Mouse (Mus musculus): ENCODE data around the gene Palm. TPM values are rescaled to one million over a fixed set of nuclear protein-coding genes. Genes with fewer than 3 reads are reported as not detected.

Palm gene
- polyA plus RNA-seq, 1 experiment from 2014 or later, result 190 TPM

DNA sequence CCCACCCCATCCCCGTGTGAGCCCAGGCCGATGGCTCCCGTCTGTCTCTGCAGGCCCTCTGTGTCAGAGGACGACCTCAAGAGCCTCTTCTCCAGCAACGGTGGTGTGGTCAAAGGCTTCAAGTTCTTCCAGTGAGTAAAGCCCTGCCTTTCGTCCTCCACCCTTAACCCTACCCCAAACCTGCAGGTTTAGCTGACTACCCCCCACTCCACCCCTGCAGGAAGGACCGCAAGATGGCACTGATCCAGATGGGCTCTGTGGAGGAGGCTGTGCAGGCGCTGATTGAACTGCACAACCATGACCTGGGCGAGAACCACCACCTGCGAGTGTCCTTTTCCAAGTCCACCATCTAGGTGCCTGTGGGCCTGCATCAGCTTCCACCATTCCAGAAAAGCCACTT lies 69.6 kb downstream of the Palm start:
- Histone ChIP-seq H3K27me3 (ENCODE audit: insufficient read depth, low read length) (no peaks in the 10 kb centered on the region), H3K9me3 (ENCODE audit: low read length) (no peaks in the 10 kb centered on the region), H3K4me1 (ENCODE audit: insufficient read depth, low read length) (peaks cover 48% of the 10 kb centered on the region), H3K9ac (replicated peaks; ENCODE audit: low read length) (no peak overlapping the region), H3K27ac (ENCODE audit: low read length) (no peak overlapping the region), H3K36me3 (ENCODE audit: insufficient read depth, low read length) (peaks cover 70% of the 10 kb centered on the region), H3K4me2 (replicated peaks; ENCODE audit: low read depth, low read length) (no peak overlapping the region), H3K4me3 (ENCODE audit: low read length) (no peak overlapping the region)
- ATAC-seq (ENCODE audit: low FRiP score, low TSS enrichment), result no peak
- WGBS, result 56% methylated on average over 10 of the region's 10 CpGs

DNA sequence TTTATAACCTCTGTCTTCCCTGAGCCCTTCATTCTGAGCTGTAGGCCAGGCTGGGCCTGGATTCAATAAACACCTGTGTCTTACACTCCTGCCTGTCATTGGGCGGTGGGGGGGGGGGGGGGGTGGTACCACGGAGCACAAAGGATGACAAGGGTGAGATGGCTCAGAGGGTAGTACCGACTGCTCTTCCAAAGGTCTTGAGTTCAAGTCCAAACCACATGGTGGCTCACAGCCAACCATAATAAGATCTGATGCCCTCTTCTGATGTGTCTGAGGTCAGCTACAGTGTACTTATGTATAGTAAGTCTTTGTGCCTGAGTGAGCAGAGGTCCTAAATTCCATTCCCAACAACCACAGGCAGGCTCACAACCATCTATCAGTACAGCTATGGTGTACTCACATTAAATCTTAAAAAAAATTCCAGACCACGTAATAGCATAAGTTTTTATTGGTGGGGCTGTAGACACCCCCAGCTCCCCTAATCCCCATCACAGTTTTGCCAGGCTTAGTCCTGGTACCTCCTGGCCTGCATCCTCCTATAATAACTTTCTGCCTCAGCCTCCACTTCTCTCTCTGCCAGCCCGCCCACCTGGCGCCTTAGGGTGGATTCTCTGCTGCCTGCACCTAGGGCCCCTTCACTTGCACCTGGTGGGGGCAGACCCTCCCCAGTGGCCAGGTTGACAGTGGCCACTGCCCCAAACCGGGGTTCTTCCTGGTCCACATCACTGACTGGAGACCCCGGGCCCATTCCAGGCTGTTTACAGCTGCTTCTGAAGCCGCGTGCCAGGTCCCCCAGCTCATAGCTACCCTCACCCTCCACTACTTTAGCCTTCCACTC lies 71.2 kb downstream of the Palm start:
- Histone ChIP-seq H3K4me1 (ENCODE audit: insufficient read depth, low read length) (peaks cover 32% of the 10 kb centered on the region), H3K4me2 (replicated peaks; ENCODE audit: low read depth, low read length) (no peak overlapping the region), H3K9me3 (ENCODE audit: low read length) (no peaks in the 10 kb centered on the region), H3K4me3 (ENCODE audit: low read length) (no peak overlapping the region), H3K9ac (replicated peaks; ENCODE audit: low read length) (0 out of 2 replicates have a peak overlapping the region, but pooled peaks have one; percentile 11), H3K27ac (ENCODE audit: low read length) (0 out of 2 replicates have a peak overlapping the region, but pooled peaks have one; percentile 29), H3K27me3 (ENCODE audit: insufficient read depth, low read length) (no peaks in the 10 kb centered on the region), H3K36me3 (ENCODE audit: insufficient read depth, low read length) (peaks cover 59% of the 10 kb centered on the region)
- WGBS, result 43% methylated on average over 10 of the region's 10 CpGs
- ATAC-seq (ENCODE audit: low FRiP score, low TSS enrichment), result peak; percentile 21

DNA sequence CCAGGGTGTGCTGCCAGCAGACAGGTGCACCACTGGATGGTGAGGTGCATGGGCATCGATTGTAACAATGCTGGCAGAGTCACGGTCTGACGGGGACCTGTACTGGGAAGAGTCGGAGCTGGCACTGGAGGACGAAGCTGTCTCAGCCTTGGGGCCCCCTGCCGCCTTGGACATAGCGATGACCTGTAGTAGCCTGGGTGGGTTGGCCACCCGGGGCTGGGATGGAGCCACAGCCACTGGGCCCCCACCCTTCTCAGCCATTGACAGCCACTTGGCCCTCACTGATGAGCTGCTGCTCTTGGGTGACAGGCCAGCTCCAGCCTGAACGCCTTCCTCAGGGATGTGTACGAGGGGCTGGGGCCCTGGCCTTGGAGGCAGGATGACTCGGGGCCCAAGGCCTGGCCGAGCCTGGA lies 71.8 kb downstream of the Palm start:
- WGBS, result 54% methylated on average over 12 of the region's 12 CpGs

GRCm38 (mm10) chr10:79865801-79866295 lies 72.5 kb downstream of the Palm start:
- no peak; the same call in 1 of the 2 replicates for ATAC-seq (ENCODE audit: low FRiP score, low TSS enrichment)
- Histone ChIP-seq H3K27ac (ENCODE audit: low read length) (no peak overlapping the region), H3K9ac (replicated peaks; ENCODE audit: low read length) (no peak overlapping the region), H3K27me3 (ENCODE audit: insufficient read depth, low read length) (no peaks in the 10 kb centered on the region), H3K36me3 (ENCODE audit: insufficient read depth, low read length) (peaks cover 47% of the 10 kb centered on the region), H3K4me2 (replicated peaks; ENCODE audit: low read depth, low read length) (no peak overlapping the region), H3K9me3 (ENCODE audit: low read length) (no peaks in the 10 kb centered on the region), H3K4me1 (ENCODE audit: insufficient read depth, low read length) (peaks cover 19% of the 10 kb centered on the region), H3K4me3 (ENCODE audit: low read length) (no peak overlapping the region)
- 67% methylated on average over 19 of the region's 19 CpGs for WGBS

More for the DNA sequence above, 71.8 kb downstream of the Palm start:
- H3K4me1 ChIP-seq (ENCODE audit: insufficient read depth, low read length), result peaks cover 26% of the 10 kb centered on the region
- no peaks in the 10 kb centered on the region for H3K9me3 ChIP-seq (ENCODE audit: low read length)
- no peaks in the 10 kb centered on the region for H3K27me3 ChIP-seq (ENCODE audit: insufficient read depth, low read length)
- H3K4me2 ChIP-seq (replicated peaks; ENCODE audit: low read depth, low read length), result no peak overlapping the region
- no peak overlapping the region for H3K4me3 ChIP-seq (ENCODE audit: low read length)
- ATAC-seq (ENCODE audit: low FRiP score, low TSS enrichment), result peak; percentile 23
- peaks cover 53% of the 10 kb centered on the region for H3K36me3 ChIP-seq (ENCODE audit: insufficient read depth, low read length)
- 0 out of 2 replicates have a peak overlapping the region, but pooled peaks have one; percentile 11 for H3K9ac ChIP-seq (replicated peaks; ENCODE audit: low read length)
- no peak overlapping the region for H3K27ac ChIP-seq (ENCODE audit: low read length)

DNA sequence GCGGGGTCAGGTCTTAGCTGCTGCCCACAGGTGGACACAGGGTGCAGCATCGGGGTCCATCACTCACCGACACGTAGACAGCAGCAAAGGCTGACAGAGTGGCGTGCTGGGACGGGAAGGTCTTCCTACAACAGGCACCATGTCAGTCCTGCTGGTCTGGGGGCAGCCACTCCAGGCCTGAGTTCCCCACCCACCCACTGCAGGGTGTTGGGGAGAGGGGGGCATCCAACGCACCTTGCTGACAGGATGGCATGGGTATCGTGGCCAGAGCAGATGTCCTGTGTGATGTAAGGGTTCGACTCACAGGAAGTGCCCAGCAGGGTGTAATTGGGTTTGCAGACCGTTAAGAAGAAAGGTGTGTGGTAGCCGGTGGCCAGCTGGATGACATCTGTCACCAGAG lies 73.2 kb downstream of the Palm start:
- Histone ChIP-seq H3K9me3 (ENCODE audit: low read length) (no peaks in the 10 kb centered on the region), H3K27ac (ENCODE audit: low read length) (no peak overlapping the region), H3K4me2 (replicated peaks; ENCODE audit: low read depth, low read length) (no peak overlapping the region), H3K27me3 (ENCODE audit: insufficient read depth, low read length) (no peaks in the 10 kb centered on the region), H3K9ac (replicated peaks; ENCODE audit: low read length) (no peak overlapping the region), H3K4me3 (ENCODE audit: low read length) (no peak overlapping the region), H3K36me3 (ENCODE audit: insufficient read depth, low read length) (peaks cover 45% of the 10 kb centered on the region), H3K4me1 (ENCODE audit: insufficient read depth, low read length) (peaks cover 12% of the 10 kb centered on the region; the same call in 1 of the 2 replicates)
- no peak for ATAC-seq (ENCODE audit: low FRiP score, low TSS enrichment)
- WGBS, result 78% methylated on average over 11 of the region's 11 CpGs

Small RNA genes lying within 50 kb of the gene (microRNA-seq; reads per million reads assigned to microRNA genes)
- gene Mir6910, result not detected

Other genes with a start within 250 kb of the Palm start
- gene Mier2, start 238.4 kb upstream of the Palm start, polyA plus RNA-seq (2015; fragmentation: Nextera tagmentation; extraction: Ambion mirVana), result 56.2 and 60.1 TPM in 2 replicates
- not detected in 2 replicates for gene Theg, start 206.2 kb upstream of the Palm start, polyA plus RNA-seq (2015; fragmentation: Nextera tagmentation; extraction: Ambion mirVana)
- gene C2cd4c, start 179.5 kb upstream of the Palm start, polyA plus RNA-seq (2015; fragmentation: Nextera tagmentation; extraction: Ambion mirVana), result 0.04 TPM in 2 replicates
- gene Shc2, start 155.7 kb upstream of the Palm start, polyA plus RNA-seq (2015; fragmentation: Nextera tagmentation; extraction: Ambion mirVana), result 5.3 and 9.0 TPM in 2 replicates
- not detected in 2 replicates for gene Odf3l2, start 147.8 kb upstream of the Palm start, polyA plus RNA-seq (2015; fragmentation: Nextera tagmentation; extraction: Ambion mirVana)
- gene Madcam1, start 129.0 kb upstream of the Palm start, polyA plus RNA-seq (2015; fragmentation: Nextera tagmentation; extraction: Ambion mirVana), result 2.3 and 2.5 TPM in 2 replicates
- gene Tpgs1, start 124.2 kb upstream of the Palm start, polyA plus RNA-seq (2015; fragmentation: Nextera tagmentation; extraction: Ambion mirVana), result 84.2 and 87.0 TPM in 2 replicates
- 81.2 and 92.3 TPM in 2 replicates for gene Cdc34, start 111.4 kb upstream of the Palm start, polyA plus RNA-seq (2015; fragmentation: Nextera tagmentation; extraction: Ambion mirVana)
- 0.75 and 0.81 TPM in 2 replicates for gene Gzmm, start 104.6 kb upstream of the Palm start, polyA plus RNA-seq (2015; fragmentation: Nextera tagmentation; extraction: Ambion mirVana)
- gene Bsg, start 89.1 kb upstream of the Palm start, polyA plus RNA-seq (2015; fragmentation: Nextera tagmentation; extraction: Ambion mirVana), result 954 and 1,048 TPM in 2 replicates
- gene Hcn2, start 76.9 kb upstream of the Palm start, polyA plus RNA-seq (2015; fragmentation: Nextera tagmentation; extraction: Ambion mirVana), result 0.05 and 0.12 TPM in 2 replicates
- 60.9 and 63.8 TPM in 2 replicates for gene Polrmt, start 47.0 kb upstream of the Palm start, polyA plus RNA-seq (2015; fragmentation: Nextera tagmentation; extraction: Ambion mirVana)
- gene Fgf22, start 38.5 kb upstream of the Palm start, polyA plus RNA-seq (2015; fragmentation: Nextera tagmentation; extraction: Ambion mirVana), result 0.14 and 0.39 TPM in 2 replicates
- gene Rnf126, start 26.6 kb upstream of the Palm start, polyA plus RNA-seq (2015; fragmentation: Nextera tagmentation; extraction: Ambion mirVana), result 66.4 and 77.0 TPM in 2 replicates
- gene Fstl3, start 16.3 kb upstream of the Palm start, polyA plus RNA-seq (2015; fragmentation: Nextera tagmentation; extraction: Ambion mirVana), result 23.9 and 26.4 TPM in 2 replicates
- gene Prss57, start 2.6 kb upstream of the Palm start, polyA plus RNA-seq (2015; fragmentation: Nextera tagmentation; extraction: Ambion mirVana), result not detected in 2 replicates
- 18.2 and 18.5 TPM in 2 replicates for gene Misp, start 27.4 kb downstream of the Palm start, polyA plus RNA-seq (2015; fragmentation: Nextera tagmentation; extraction: Ambion mirVana)
- gene Ptbp1, start 60.9 kb downstream of the Palm start, polyA plus RNA-seq (2015; fragmentation: Nextera tagmentation; extraction: Ambion mirVana), result 431 and 491 TPM in 2 replicates
- gene Prtn3, start 80.9 kb downstream of the Palm start, polyA plus RNA-seq (2015; fragmentation: Nextera tagmentation; extraction: Ambion mirVana), result 7.9 and 8.2 TPM in 2 replicates
- gene Plppr3, start 81.1 kb downstream of the Palm start, polyA plus RNA-seq (2015; fragmentation: Nextera tagmentation; extraction: Ambion mirVana), result 72.7 and 78.6 TPM in 2 replicates
- gene Elane, start 92.7 kb downstream of the Palm start, polyA plus RNA-seq (2015; fragmentation: Nextera tagmentation; extraction: Ambion mirVana), result 0.60 and 0.76 TPM in 2 replicates
- not detected in 2 replicates for gene Cfd, start 97.3 kb downstream of the Palm start, polyA plus RNA-seq (2015; fragmentation: Nextera tagmentation; extraction: Ambion mirVana)
- gene Med16, start 115.4 kb downstream of the Palm start, polyA plus RNA-seq (2015; fragmentation: Nextera tagmentation; extraction: Ambion mirVana), result 71.0 and 72.4 TPM in 2 replicates
- 9.2 TPM in 1 of 2 replicates, not detected in the other for gene Gm26602, start 117.3 kb downstream of the Palm start, polyA plus RNA-seq (2015; fragmentation: Nextera tagmentation; extraction: Ambion mirVana)
- 1.5 and 2.1 TPM in 2 replicates for gene Kiss1r, start 123.4 kb downstream of the Palm start, polyA plus RNA-seq (2015; fragmentation: Nextera tagmentation; extraction: Ambion mirVana)
- 169 and 170 TPM in 2 replicates for gene R3hdm4, start 127.6 kb downstream of the Palm start, polyA plus RNA-seq (2015; fragmentation: Nextera tagmentation; extraction: Ambion mirVana)
- gene Arid3a, start 133.5 kb downstream of the Palm start, polyA plus RNA-seq (2015; fragmentation: Nextera tagmentation; extraction: Ambion mirVana), result 5.5 and 9.2 TPM in 2 replicates
- gene Wdr18, start 166.6 kb downstream of the Palm start, polyA plus RNA-seq (2015; fragmentation: Nextera tagmentation; extraction: Ambion mirVana), result 101 and 113 TPM in 2 replicates
- 0.54 and 0.71 TPM in 2 replicates for gene Grin3b, start 177.1 kb downstream of the Palm start, polyA plus RNA-seq (2015; fragmentation: Nextera tagmentation; extraction: Ambion mirVana)
- 10.8 and 11.2 TPM in 2 replicates for gene Tmem259, start 190.8 kb downstream of the Palm start, polyA plus RNA-seq (2015; fragmentation: Nextera tagmentation; extraction: Ambion mirVana)
- gene Cnn2, start 195.0 kb downstream of the Palm start, polyA plus RNA-seq (2015; fragmentation: Nextera tagmentation; extraction: Ambion mirVana), result 309 and 332 TPM in 2 replicates
- 4.2 and 4.4 TPM in 2 replicates for gene Abca7, start 202.9 kb downstream of the Palm start, polyA plus RNA-seq (2015; fragmentation: Nextera tagmentation; extraction: Ambion mirVana)
- gene Arhgap45, start 223.1 kb downstream of the Palm start, polyA plus RNA-seq (2015; fragmentation: Nextera tagmentation; extraction: Ambion mirVana), result 10.5 and 11.3 TPM in 2 replicates
- gene Polr2e, start 246.2 kb downstream of the Palm start, polyA plus RNA-seq (2015; fragmentation: Nextera tagmentation; extraction: Ambion mirVana), result 242 and 248 TPM in 2 replicates

Measured in kidney, embryonic 16.5 days (tissue).